Mouse (Mus musculus) G1E-ER4 (cell line): ENCODE measurements around the gene Adap2. TPM values are rescaled to one million over a fixed set of nuclear protein-coding genes. Genes with fewer than 3 reads are reported as not detected.

Experiments used
- GATA1 ChIP-seq: IDR thresholded peaks from one replicate; pipeline ENCODE4 v1.8.0; 2012; ENCODE audit warnings: low read length, inconsistent platforms
- polyA plus RNA-seq: library from polyadenylated mRNA; stranded (reverse); fragments of >175 nt; gene quantifications from 2 replicates; pipeline ENCODE4 v1.2.3, GENCODE M21; 2012

The Adap2 gene
- not detected in 2 replicates for polyA plus RNA-seq

DNA sequence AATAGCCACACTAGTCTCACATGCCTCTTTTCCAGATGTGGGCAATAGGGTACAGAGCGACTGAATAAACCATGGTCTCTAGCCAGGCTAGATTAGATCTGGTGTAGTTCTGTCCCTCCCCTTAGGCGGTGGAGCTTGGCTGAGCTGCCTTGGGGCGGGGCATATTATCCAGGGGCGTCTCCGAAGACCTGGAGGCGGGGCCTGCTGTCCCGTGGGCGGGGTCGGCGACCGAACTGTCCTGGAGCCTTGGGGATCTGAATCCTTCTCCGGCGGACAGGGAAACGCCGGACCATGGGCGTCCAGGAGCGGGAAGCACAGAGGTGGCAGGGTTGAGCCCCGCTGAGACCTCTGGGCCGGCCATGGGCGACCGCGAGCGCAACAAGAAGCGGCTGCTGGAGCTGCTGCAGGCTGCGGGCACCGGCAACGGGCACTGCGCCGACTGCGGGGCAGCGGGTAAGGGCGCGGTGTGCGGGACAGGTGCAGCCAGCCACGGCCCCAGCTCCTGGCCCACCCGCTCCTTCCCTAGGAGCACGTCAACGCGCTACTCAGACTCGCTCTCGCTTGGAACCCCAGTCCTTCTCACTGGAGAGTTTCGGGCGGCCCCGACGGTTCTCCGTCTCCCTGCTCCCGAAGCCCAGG lies at the start of gene Adap2:
Gene Adap2, plus strand, starts transcription at position 249 of the 639 bp plus-strand sequence.
- TF ChIP-seq GATA1: no peak

DNA sequence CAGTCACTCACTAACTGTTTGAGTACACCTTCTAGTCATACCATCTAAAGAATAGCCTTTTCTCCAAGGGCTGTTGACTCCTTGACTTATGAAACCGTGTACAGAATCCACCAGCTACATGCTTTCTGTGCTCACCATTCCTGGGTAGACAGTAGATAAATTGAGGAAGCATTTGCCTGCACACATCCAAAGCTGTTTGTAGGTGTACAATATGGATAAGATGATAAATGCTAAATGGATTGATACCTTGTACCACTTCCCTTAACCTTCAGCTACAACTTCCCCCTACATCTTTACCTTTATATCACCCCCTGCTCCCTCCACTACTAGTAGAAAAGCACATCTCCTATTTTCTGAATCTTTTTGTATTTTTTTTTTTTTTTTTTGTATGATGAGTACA lies 49.5 kb upstream of the Adap2 start:
- no peak for TF ChIP-seq GATA1

DNA sequence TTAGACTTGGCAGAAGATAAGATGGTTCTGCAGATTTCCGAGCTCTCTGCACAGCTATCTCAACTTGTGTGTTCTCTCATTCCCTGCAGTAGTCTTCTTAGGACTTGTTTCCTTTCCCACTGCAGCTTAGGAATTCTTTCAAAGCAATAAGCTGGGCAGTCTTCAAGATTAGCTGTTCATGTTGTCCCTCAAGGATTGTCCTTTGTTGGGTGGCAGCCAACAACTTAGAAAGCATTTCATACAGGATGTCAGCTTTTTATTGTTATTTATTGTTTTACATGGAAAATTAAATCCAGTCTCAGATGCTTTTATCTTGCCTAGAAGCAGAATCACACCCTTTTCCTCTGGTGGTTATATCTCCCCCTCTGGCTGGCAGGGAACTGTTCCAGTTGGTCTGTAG lies 37.5 kb upstream of the Adap2 start:
- TF ChIP-seq GATA1: no peak

DNA sequence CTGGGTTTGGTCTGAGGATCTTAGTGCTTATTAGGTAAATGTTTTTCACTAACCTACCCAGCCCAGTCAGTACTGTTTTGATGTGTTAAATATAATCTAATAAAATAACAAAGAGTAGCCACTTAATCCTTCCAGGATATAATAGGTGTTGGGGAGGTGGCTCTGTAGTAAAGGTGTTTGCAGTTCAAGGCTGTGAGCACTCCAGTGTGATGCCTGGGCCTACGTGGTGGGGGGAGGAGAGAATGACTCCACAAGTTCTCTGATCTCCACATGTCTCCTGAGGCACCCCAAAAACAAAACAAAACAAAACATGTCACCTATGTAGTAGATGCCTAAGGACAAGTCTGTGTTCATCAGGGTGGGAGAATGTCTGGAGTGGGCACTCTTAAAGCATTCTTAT lies 21.9 kb upstream of the Adap2 start:
- no peak for TF ChIP-seq GATA1

DNA sequence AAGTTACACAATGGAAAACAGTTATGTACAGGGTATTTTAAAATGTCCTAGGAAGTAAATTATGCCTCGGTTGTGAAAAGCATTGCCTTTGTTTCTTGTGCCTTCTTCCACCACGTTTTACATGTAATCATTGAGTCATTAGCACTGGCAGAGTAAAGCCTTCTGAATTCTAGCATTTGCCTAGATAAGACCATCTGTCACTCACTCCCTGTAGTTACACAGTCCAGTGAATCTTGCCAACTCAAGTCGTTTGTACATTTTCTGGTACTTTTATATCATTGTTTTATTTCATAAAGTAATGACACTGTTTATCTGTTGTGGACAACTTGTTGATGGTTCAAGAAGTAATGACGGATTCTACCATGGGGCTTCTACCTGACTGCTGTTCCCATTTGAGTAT lies 19.2 kb upstream of the Adap2 start:
- no peak for TF ChIP-seq GATA1

DNA sequence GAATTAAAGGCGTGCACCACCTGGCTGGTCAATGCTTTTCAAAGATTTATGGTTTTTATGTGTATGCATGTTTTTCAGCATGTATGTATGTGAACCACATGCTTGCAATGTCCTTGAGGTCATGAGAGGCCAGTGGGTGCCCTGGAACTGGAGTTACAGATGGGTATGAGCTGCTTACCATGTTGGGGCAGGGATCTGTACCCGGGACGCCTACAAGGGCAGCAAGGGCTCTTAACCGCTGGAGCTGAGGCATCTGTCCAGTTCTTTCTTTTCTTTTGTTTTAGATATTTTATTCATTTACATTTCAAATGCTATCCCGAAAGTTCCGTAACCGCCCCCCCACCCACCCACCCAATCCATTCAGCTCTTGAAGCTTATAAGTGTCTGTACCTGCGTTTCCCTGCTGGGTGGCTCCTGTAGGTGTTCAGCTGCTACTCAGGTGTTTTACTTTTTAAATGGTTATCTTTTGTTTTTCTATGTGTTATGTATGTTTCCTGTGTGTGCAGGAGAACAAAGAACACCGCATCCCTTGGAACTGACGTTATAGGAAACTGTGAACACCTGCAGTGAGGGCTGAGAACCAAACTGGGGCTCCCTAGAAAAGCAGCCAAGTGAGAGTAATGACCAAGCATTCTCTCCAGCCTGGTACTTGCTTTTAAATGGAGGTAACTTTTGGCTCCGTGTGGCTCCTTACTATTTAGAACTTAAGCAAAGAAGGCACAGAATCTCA lies 17.8 kb upstream of the Adap2 start:
- no peak for TF ChIP-seq GATA1

DNA sequence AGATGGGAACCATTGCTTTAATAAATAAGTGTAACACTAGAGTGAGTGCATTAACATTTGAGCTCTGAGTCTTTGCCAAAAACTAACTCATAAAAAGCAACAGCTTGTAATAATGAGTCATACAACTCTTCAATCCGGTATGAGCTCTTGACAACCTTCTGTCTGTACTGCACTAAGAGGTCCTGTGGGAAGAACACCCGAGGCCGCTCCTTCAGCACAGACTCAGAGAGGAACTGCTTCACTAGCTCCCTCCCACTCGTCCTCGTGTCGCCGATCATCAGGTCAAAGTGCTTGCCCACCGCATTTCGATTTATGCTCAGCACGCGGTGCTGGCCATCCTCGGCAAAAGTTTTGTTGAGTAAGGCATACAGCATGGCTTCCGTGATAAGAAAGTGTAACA lies 17.1 kb upstream of the Adap2 start:
- no peak for TF ChIP-seq GATA1

DNA sequence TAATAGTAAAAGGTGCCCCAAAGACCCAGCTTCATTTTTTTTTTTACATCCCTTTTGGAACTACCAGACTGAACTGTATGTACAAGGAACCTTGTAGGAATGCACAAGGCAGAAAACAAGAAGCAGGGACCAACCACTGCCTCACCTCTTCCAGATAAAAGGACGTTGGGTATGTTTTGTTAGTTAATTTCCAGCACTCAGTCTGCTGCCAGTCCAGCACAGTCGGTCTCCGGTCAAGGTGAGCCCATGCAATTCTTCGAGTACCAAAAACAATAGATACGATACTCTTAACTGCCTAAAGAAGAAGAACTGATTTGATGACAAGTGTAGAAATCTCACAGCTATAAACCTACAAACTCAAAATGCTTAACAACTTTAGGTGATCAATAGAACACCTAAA lies 16.1 kb upstream of the Adap2 start:
- no peak for TF ChIP-seq GATA1

DNA sequence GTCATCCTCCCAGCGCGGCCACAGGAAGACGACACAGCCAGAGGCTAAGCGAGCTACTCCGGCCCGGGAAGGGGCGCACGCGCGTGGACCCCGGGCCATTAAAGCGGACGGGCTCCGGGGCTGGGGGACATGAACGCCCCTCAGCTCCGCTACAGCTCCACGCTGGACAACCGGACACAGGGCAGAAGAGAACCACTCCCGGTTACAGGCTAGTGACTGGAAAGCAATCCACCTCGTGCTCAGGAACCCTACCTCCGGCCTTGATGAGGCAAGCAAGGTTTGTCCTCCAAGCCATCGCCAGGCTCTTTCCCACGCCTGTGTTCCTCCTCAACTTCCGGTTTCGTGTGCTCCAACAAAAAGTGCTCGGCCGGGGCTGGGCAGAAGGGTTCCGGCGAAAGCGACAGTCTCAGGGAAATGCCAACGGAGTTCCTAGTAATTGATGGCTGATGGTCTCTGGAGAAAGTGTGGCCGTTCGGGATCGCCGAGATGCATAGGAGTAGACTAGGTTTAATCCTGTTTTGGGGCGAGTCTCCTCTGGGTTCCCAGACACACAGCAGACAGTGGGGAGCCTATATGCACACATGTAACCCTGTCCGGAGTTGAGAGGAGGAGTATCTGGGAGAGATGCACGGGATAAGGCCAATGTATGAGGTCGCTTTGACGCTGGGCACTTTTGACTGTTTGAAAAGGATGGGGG lies 11.9 kb upstream of the Adap2 start, which contains the start of gene Tefm:
Gene Tefm, minus strand, starts transcription at position 351 of the 697 bp plus-strand sequence.
- no peak for TF ChIP-seq GATA1

DNA sequence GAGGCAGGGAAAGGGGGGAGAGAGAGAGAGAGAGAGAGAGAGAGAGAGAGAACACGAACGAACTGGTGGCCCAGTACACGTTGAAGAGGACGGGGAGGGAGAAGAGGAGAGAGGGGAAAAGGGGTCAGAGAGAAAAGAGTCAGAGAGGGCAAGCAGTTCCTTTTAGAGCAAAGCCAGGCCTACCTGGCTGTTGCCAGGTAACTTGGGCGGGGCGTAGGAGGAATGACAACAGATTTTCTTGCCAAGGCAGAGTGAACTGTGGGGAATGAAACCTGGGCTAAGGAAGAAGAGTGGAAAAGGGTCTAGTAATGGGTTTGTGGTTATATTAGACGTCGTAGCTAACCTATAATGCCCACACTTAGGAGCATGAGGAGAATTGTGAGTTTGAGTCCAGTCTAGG lies 11.0 kb upstream of the Adap2 start:
- no peak for TF ChIP-seq GATA1

DNA sequence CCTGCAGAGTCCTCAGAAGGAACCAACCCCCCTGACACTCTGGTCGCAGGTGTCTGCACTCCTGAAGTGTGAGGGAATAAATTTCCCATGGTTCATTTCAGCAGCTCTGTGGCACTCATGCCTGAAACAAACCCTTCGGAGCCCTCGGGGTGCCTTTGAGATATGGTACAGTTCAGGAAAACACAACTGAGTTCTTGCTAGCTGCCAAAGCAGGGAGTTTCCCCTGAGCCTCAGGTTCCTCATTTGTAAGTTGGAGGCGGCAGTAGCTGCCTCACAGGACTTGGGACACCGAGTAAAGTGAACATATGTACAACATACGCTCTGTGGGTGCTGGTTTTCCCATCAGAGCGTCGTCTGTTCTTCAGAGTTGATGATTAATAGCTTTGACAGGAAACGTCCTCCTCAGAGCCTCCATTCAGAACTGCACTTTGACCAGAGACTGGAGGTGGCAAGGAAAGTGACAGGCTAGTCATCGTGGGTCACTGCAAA lies 8.1 kb upstream of the Adap2 start:
- TF ChIP-seq GATA1: no peak

DNA sequence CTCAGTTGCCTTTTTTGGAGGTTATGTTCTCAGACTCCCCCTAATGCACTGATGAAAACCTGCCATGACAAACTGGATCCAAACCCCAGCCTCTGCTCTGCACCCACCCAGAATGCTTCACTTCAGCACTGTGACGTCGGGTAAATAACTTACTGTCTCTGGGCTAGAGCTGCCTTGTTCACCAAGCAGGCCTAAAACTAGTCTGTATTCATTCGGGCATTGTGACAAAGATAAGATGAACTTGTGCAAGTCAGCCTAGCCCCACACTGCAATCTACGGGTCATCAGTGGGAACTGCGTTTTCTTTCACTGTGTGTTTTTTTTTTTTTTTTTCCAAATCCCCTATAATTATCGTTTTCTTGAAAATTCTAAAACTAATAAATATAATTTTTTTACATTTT lies 6.2 kb upstream of the Adap2 start:
- no peak for TF ChIP-seq GATA1

DNA sequence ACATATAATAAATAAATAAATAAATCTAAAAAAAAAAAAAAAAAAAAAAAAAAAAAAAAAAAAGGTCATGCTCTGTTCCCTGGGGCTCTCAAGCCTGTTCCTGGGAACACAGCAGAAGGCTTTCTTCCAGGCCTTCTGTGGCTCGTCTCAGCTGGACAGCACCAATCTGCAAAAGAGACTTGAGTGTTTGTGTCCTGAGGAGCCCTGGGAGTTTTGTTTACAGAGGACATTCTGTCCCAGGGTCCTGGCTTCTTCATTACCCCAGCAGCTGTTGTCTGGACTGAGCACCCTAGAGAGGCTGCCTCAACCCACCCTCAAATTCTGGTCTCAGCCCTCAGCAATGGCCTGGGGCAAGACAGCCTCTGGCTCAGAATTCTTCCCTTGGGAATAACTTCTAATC lies 5.6 kb upstream of the Adap2 start:
- TF ChIP-seq GATA1: no peak

DNA sequence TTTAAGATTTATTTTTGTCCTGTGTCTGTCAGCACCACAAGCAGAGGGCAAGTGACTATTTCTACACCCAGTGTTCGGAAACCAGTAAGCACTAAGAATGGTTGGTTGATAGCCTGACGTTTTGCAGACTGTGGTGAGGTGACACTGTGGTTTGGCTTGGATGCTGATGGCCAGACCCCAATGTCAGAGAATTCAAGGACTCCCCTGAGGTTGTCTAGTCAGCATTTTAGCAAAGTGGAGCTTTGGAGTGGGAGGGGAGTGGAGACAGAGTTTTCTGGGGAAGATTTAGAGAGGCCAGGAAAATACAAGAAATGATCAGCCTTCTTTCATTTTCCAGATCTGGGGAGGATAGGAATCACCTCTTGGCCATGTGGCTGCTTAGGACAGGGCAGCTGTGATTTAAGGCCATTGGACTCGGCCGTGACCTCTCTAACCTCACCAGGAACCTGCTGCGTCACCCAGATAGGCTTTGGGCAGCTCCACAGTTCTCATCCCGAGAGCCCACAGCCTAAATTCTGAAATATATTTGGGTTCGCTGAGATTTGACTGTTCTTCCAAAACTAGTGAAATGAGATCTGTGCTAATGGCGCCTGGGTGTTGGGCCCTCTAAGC lies 4.4 kb upstream of the Adap2 start:
- TF ChIP-seq GATA1: no peak

DNA sequence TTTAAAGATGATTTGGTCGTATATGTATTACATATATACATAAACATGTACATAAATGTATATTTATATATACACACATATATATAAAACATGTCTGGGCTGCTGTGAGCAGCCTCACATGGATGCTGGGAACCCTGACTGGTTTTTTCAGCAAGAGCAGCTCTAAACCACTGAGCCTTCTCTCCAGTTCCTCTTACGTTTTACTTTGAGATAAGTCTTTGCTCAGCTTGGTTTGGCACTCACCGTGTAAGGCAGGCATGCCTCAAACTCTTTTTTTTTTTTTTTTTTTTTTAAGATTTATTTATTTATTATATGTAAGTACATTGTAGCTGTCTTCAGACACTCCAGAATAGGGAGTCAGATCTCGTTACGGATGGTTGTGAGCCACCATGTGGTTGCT lies 3.3 kb upstream of the Adap2 start:
- TF ChIP-seq GATA1: no peak

DNA sequence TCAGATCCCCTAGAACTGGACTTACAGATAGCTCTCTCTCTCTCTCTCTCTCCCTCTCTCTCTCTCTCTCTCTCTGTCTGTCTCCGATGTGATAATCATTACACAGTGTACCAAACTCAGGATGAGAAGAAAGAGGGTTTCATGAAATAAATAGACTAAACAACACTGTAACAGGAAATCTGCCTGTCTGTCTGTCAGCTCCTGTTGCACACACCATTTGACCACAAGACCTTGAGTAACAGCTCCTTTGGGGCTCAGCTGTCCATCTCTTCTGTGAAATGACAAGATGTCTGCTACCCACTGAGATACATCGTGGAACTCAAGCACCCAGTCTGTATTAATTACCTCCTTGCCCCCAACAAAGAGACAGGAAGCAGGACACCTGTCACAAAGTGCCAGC lies 2.4 kb upstream of the Adap2 start:
- TF ChIP-seq GATA1: no peak
